Mouse (Mus musculus): Measurements from ENCODE around the gene Themis2. TPM values are rescaled to one million over a fixed set of nuclear protein-coding genes. Genes with fewer than 3 reads are reported as not detected.
"Not testable (repeated sequence)": the region's sequence is repeated elsewhere in the genome, so short reads cannot be mapped to it uniquely, and the experiment has no call there.

Gene Themis2
- polyA plus RNA-seq, 1 experiment from 2014 or later, result 0.72 TPM

DNA sequence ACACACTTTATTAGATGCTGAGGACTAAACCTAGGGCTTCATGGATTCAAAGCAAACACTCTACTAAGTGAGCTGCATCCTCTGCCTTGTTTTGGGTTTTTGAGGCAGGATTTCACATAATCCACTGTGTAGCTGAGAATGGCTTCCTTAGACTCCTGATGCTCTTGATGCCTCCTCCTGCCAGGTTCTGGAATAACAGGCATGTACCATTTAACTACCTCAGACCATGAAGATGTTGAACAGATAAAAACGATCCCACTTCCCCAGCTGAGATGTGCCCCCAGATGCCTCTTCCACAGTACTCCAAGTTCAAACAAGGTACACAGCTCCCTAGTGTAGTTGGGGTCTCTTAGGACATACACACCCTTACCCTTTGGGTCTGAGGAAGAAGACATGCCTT is 1.3 kb upstream of the Themis2 start:
- Histone ChIP-seq H3K9me3 (ENCODE audit: control insufficient read depth, low read length) (no peaks in the 10 kb centered on the region), H3K27me3 (ENCODE audit: control insufficient read depth, insufficient read depth, low read length) (no peaks in the 10 kb centered on the region), H3K9ac (ENCODE audit: low read length) (no peak overlapping the region), H3K4me2 (replicated peaks; ENCODE audit: low read depth) (no peak overlapping the region), H3K4me1 (replicated peaks; ENCODE audit: control insufficient read depth, insufficient read depth) (no peaks in the 10 kb centered on the region), H3K27ac (replicated peaks) (no peak overlapping the region), H3K4me3 (ENCODE audit: low read depth, low read length) (no peak overlapping the region), H3K36me3 (ENCODE audit: control insufficient read depth, insufficient read depth, low read length) (no peaks in the 10 kb centered on the region)
- no peak for ATAC-seq (ENCODE audit: low FRiP score, low TSS enrichment)
- WGBS, result 62% methylated on average over 1 of the region's 1 CpGs
- no peak for DNase-seq (ENCODE audit: low spot score)
- TF ChIP-seq CTCF (IDR thresholded peaks at IDR 0.05; ENCODE audit: low read depth) (no peak), EP300 (optimal IDR thresholded peaks at IDR 0.05) (no peak)

DNA sequence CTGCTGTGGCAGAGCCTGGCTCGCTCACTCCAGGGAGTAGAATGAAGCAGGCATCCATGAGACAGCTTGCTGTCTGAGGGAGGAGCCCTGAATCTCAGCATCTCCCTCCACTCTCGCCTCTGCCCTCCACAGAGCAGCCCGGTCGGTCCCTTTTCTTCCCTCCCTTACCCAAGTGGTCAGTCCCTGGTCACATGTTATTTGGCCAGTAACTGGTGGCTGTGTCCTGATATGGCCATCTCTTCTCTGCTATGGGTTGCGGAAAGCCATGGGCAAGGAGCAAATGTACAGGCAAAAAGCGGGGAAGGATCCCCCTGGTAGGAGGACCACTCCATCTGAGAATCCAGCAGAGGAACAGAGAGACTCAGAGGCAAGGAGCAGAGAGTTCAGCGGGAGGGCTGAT is 1.0 kb downstream of the Themis2 start:
- TF ChIP-seq EP300 (optimal IDR thresholded peaks at IDR 0.05), result no peak
- DNase-seq (ENCODE audit: low spot score) (no peak), ATAC-seq (ENCODE audit: low FRiP score, low TSS enrichment) (no peak)
- no peaks in the 10 kb centered on the region for H3K4me1 ChIP-seq (replicated peaks; ENCODE audit: control insufficient read depth, insufficient read depth)
- H3K4me3 ChIP-seq (ENCODE audit: low read depth, low read length), result no peak overlapping the region
- H3K27me3 ChIP-seq (ENCODE audit: control insufficient read depth, insufficient read depth, low read length), result no peaks in the 10 kb centered on the region
- no peaks in the 10 kb centered on the region for H3K36me3 ChIP-seq (ENCODE audit: control insufficient read depth, insufficient read depth, low read length)
- H3K27ac ChIP-seq (replicated peaks), result no peak overlapping the region
- no peak overlapping the region for H3K9ac ChIP-seq (ENCODE audit: low read length)
- H3K4me2 ChIP-seq (replicated peaks; ENCODE audit: low read depth), result no peak overlapping the region
- WGBS, result 62% methylated on average over 7 of the region's 7 CpGs
- H3K9me3 ChIP-seq (ENCODE audit: control insufficient read depth, low read length), result no peaks in the 10 kb centered on the region

DNA sequence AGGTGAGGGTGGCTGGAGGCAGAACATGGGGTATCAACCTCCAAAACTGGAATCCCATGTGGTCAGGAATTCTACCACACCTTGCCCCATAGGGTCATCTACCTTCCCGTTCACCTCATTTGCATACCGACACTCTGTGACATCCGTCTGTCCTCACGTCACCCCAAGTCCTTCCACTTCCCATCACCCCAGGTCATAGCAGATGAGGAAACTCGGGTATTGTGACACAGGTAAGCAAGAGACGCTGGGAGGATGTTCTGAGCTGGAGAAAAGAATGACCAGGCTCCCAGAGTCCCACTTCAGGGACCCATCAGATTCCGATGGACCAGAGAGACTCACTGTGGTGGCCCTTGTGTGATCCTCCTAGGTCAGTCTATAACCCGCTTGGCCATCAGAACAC is 1.4 kb downstream of the Themis2 start:
- 76% methylated on average over 8 of the region's 8 CpGs for WGBS
- no peak overlapping the region for H3K4me2 ChIP-seq (replicated peaks; ENCODE audit: low read depth)
- ATAC-seq (ENCODE audit: low FRiP score, low TSS enrichment), result no peak
- no peaks in the 10 kb centered on the region for H3K9me3 ChIP-seq (ENCODE audit: control insufficient read depth, low read length)
- TF ChIP-seq CTCF (IDR thresholded peaks at IDR 0.05; ENCODE audit: low read depth) (no peak), EP300 (optimal IDR thresholded peaks at IDR 0.05) (no peak)
- no peak overlapping the region for H3K4me3 ChIP-seq (ENCODE audit: low read depth, low read length)
- no peak overlapping the region for H3K27ac ChIP-seq (replicated peaks)
- H3K9ac ChIP-seq (ENCODE audit: low read length), result no peak overlapping the region
- H3K36me3 ChIP-seq (ENCODE audit: control insufficient read depth, insufficient read depth, low read length), result no peaks in the 10 kb centered on the region
- H3K27me3 ChIP-seq (ENCODE audit: control insufficient read depth, insufficient read depth, low read length), result no peaks in the 10 kb centered on the region
- DNase-seq (ENCODE audit: low spot score), result no peak
- no peaks in the 10 kb centered on the region for H3K4me1 ChIP-seq (replicated peaks; ENCODE audit: control insufficient read depth, insufficient read depth)

DNA sequence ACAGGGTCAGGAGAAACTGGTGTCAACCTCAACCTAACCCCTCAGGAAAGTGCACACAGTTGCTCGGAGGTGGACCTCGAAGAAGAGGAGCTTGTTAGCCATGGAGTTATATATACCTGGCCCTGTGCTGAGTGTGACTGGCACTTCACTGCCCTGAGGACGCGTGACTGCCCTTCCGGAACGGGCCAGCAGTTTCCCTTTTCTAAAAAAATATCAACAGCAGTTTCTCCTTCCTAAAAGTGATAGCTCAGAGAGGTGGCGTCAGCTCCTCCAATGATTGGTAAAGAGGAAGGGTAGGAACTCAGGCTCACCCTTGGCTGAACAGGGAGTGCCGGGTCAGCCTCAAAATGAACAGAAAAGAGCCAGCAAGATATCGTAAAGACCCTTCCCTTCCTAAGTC is 2.2 kb downstream of the Themis2 start:
- H3K9ac ChIP-seq (ENCODE audit: low read length), result no peak overlapping the region
- H3K27ac ChIP-seq (replicated peaks), result no peak overlapping the region
- no peaks in the 10 kb centered on the region for H3K27me3 ChIP-seq (ENCODE audit: control insufficient read depth, insufficient read depth, low read length)
- no peaks in the 10 kb centered on the region for H3K4me1 ChIP-seq (replicated peaks; ENCODE audit: control insufficient read depth, insufficient read depth)
- no peaks in the 10 kb centered on the region for H3K9me3 ChIP-seq (ENCODE audit: control insufficient read depth, low read length)
- 54% methylated on average over 9 of the region's 9 CpGs for WGBS
- DNase-seq (ENCODE audit: low spot score) (no peak), ATAC-seq (ENCODE audit: low FRiP score, low TSS enrichment) (no peak)
- no peak overlapping the region for H3K4me2 ChIP-seq (replicated peaks; ENCODE audit: low read depth)
- no peak overlapping the region for H3K4me3 ChIP-seq (ENCODE audit: low read depth, low read length)
- no peaks in the 10 kb centered on the region for H3K36me3 ChIP-seq (ENCODE audit: control insufficient read depth, insufficient read depth, low read length)
- TF ChIP-seq EP300 (optimal IDR thresholded peaks at IDR 0.05) (no peak), CTCF (IDR thresholded peaks at IDR 0.05; ENCODE audit: low read depth) (no peak)

DNA sequence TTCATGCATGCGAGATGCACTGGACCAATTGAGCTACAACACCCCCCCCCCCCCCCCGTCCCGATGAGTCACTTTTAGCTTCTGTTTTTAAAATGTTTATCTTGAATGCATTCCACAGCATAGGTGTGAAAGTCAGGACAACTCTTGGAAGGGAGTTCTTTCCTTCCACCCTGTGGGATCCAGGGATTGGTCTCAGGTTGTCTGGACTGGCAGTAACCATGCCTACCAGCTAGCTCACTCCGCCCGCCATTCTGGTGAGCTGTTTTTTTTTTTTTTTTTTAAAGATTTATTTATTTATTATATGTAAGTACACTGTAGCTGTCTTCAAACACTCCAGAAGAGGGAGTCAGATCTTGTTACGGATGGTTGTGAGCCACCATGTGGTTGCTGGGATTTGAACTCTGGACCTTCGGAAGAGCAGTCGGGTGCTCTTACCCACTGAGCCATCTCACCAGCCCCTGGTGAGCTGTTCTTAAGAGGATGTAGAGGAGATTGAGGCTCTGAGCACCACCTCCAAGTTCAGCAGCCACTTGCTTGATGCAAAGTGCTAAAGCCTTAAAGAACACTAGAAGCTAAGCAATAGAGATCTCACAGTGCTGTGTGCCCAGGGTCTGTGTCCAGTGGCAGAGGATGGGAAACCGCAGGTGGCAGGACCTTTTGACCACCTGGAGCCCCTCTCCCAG is 2.7 kb downstream of the Themis2 start:
- not testable (repeated sequence) for H3K27me3 ChIP-seq (ENCODE audit: control insufficient read depth, insufficient read depth, low read length); H3K4me3 ChIP-seq (ENCODE audit: low read depth, low read length); H3K27ac ChIP-seq (replicated peaks); H3K4me1 ChIP-seq (replicated peaks; ENCODE audit: control insufficient read depth, insufficient read depth); ATAC-seq (ENCODE audit: low FRiP score, low TSS enrichment); H3K9me3 ChIP-seq (ENCODE audit: control insufficient read depth, low read length); H3K4me2 ChIP-seq (replicated peaks; ENCODE audit: low read depth); H3K36me3 ChIP-seq (ENCODE audit: control insufficient read depth, insufficient read depth, low read length); DNase-seq (ENCODE audit: low spot score); H3K9ac ChIP-seq (ENCODE audit: low read length)
- 74% methylated on average over 8 of the region's 9 CpGs for WGBS

DNA sequence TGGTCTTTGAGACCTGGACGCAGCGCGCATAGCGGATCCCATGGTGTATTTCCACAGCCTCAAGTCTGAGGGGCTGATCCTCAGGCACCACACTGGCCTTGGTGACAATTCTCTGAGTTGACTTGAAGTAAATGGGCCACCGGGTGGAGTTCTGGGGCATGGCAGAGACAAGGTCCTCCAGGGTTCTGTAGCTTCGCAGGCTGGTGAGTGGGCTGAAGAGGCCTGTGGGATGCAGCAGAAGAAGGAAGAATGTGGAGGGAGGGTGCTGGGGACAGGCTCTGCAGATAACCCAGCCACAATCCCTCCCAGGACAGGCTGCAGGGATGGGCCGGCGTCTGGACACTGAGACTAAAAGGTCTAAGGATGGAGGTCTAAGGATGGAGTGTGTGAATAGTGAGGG is 6.5 kb downstream of the Themis2 start:
- no peaks in the 10 kb centered on the region for H3K9me3 ChIP-seq (ENCODE audit: control insufficient read depth, low read length)
- 85% methylated on average over 8 of the region's 8 CpGs for WGBS
- no peaks in the 10 kb centered on the region for H3K4me1 ChIP-seq (replicated peaks; ENCODE audit: control insufficient read depth, insufficient read depth)
- no peak overlapping the region for H3K9ac ChIP-seq (ENCODE audit: low read length)
- no peak overlapping the region for H3K4me3 ChIP-seq (ENCODE audit: low read depth, low read length)
- no peaks in the 10 kb centered on the region for H3K36me3 ChIP-seq (ENCODE audit: control insufficient read depth, insufficient read depth, low read length)
- DNase-seq (ENCODE audit: low spot score) (no peak), ATAC-seq (ENCODE audit: low FRiP score, low TSS enrichment) (no peak)
- no peaks in the 10 kb centered on the region for H3K27me3 ChIP-seq (ENCODE audit: control insufficient read depth, insufficient read depth, low read length)
- no peak for TF ChIP-seq EP300 (optimal IDR thresholded peaks at IDR 0.05)
- no peak for TF ChIP-seq CTCF (IDR thresholded peaks at IDR 0.05; ENCODE audit: low read depth)
- no peak overlapping the region for H3K4me2 ChIP-seq (replicated peaks; ENCODE audit: low read depth)
- no peak overlapping the region for H3K27ac ChIP-seq (replicated peaks)
